10 mouse cellular contexts compared by ENCODE assay signal in genomic region chr12:116049236-116049635, GRCm38 (mm10). TPM values are rescaled to one million over a fixed set of nuclear protein-coding genes. Genes with fewer than 3 reads are reported as not detected.
DNase-seq lines count a peak whose midpoint lies in the region; ATAC-seq and TF ChIP-seq lines count a peak whose summit lies in the region.
"Had no signal": no experiment of that assay in that cellular context is flagged by ENCODE, and none has a peak within 500 bp of the region (broad histone marks: within the 10 kb centered on the region; RNA-seq: fewer than 3 reads in every experiment).

No protein-coding gene starts in this region.

- WGBS in embryonic facial prominence, embryonic 13.5 days: 70% methylated on average over 3 of the region's 3 CpGs
- WGBS in intestine, embryonic 14.5 days: 46% methylated on average over 3 of the region's 3 CpGs
- 86% methylated on average over 3 of the region's 3 CpGs for WGBS in neural tube, embryonic 15.5 days

- intact Hi-C loops in left cerebral cortex, adult 2 months (cut with DNase I): loop anchor here (2.0 kb wide), 1 partner anchor 156 kb away; no protein-coding TSS in a partner anchor
- intact Hi-C loops in left cerebral cortex, postnatal 25 days (cut with DNase I): no loop called here

- peak overlapping the region; percentile 98 for H3K9ac ChIP-seq in embryonic facial prominence, embryonic 13.5 days
- H3K9ac ChIP-seq in intestine, embryonic 14.5 days (ENCODE audit: low read length): peak overlapping the region; percentile 93; the same call in 1 of the 2 replicates
- H3K9ac ChIP-seq in neural tube, embryonic 15.5 days (replicated peaks): no peak overlapping the region
- H3K9ac ChIP-seq: heart, embryonic 15.5 days had no signal

- H3K27ac ChIP-seq in left cerebral cortex, adult 2 months: no peak overlapping the region
- no peak overlapping the region for H3K27ac ChIP-seq in embryonic facial prominence, embryonic 13.5 days
- no peak overlapping the region for H3K27ac ChIP-seq in intestine, embryonic 14.5 days (ENCODE audit: low read depth)
- no peak overlapping the region for H3K27ac ChIP-seq in neural tube, embryonic 15.5 days (replicated peaks)
- H3K27ac ChIP-seq: heart, embryonic 15.5 days had no signal

- no peaks in the 10 kb centered on the region for H3K27me3 ChIP-seq in embryonic facial prominence, embryonic 13.5 days
- H3K27me3 ChIP-seq in intestine, embryonic 14.5 days (replicated peaks; ENCODE audit: control insufficient read depth, insufficient read depth, low read length): no peaks in the 10 kb centered on the region
- H3K27me3 ChIP-seq in neural tube, embryonic 15.5 days (replicated peaks): no peaks in the 10 kb centered on the region
- H3K27me3 ChIP-seq: heart, embryonic 15.5 days had no signal

- DNase-seq in left cerebral cortex, adult 2 months (ENCODE audit: extremely low spot score in 1 of 2, low spot score in 2 of 2): no peak
- no peak for DNase-seq in left cerebral cortex, postnatal 25 days (ENCODE audit: low spot score in 2 of 2)
- no peak for DNase-seq in intestine, embryonic 14.5 days (ENCODE audit: low spot score)
- DNase-seq in embryo, embryonic 11 days: no peak
- no peak for DNase-seq in lung, postnatal 14 days
- no peak for DNase-seq in c-Kit-positive CD71-positive TER-119-positive erythroid progenitor cells, embryonic 14.5 days (ENCODE audit: low spot score)
- DNase-seq: cerebellum, postnatal 10 days had no signal

- peak overlapping the region; percentile 74 for H3K4me2 ChIP-seq in embryonic facial prominence, embryonic 13.5 days
- H3K4me2 ChIP-seq in intestine, embryonic 14.5 days (ENCODE audit: low read length): peak overlapping the region; percentile 60
- H3K4me2 ChIP-seq in neural tube, embryonic 15.5 days: peak overlapping the region; percentile 66

- H3K4me3 ChIP-seq in left cerebral cortex, adult 2 months: peak overlapping the region; percentile 72
- H3K4me3 ChIP-seq in embryonic facial prominence, embryonic 13.5 days: peak overlapping the region; percentile 86; the same call in 1 of the 2 replicates
- peak overlapping the region; percentile 75 for H3K4me3 ChIP-seq in intestine, embryonic 14.5 days (ENCODE audit: low read depth, low read length)
- peak overlapping the region; percentile 94 for H3K4me3 ChIP-seq in neural tube, embryonic 15.5 days (replicated peaks)

- H3K9me3 ChIP-seq in embryonic facial prominence, embryonic 13.5 days: no peaks in the 10 kb centered on the region
- no peaks in the 10 kb centered on the region for H3K9me3 ChIP-seq in intestine, embryonic 14.5 days (ENCODE audit: control insufficient read depth, low read length)
- H3K9me3 ChIP-seq in neural tube, embryonic 15.5 days (replicated peaks): no peaks in the 10 kb centered on the region
- H3K9me3 ChIP-seq: heart, embryonic 15.5 days had no signal

- peaks cover 29% of the 10 kb centered on the region for H3K36me3 ChIP-seq in embryonic facial prominence, embryonic 13.5 days
- H3K36me3 ChIP-seq in intestine, embryonic 14.5 days (ENCODE audit: control insufficient read depth, insufficient read depth, low read length): peaks cover 11% of the 10 kb centered on the region
- H3K36me3 ChIP-seq in neural tube, embryonic 15.5 days: peaks cover 25% of the 10 kb centered on the region

- TF ChIP-seq CTCF in left cerebral cortex, adult 2 months (IDR thresholded peaks at IDR 0.05): no peak

- peaks cover 19% of the 10 kb centered on the region for H3K4me1 ChIP-seq in embryonic facial prominence, embryonic 13.5 days
- peaks cover 11% of the 10 kb centered on the region; the same call in 1 of the 2 replicates for H3K4me1 ChIP-seq in intestine, embryonic 14.5 days (replicated peaks; ENCODE audit: control insufficient read depth, insufficient read depth, low read length)
- H3K4me1 ChIP-seq in neural tube, embryonic 15.5 days: peaks cover 22% of the 10 kb centered on the region

- no peak for ATAC-seq in embryonic facial prominence, embryonic 13.5 days (ENCODE audit: insufficient number of reproducible peaks, insufficient read depth, low FRiP score, low TSS enrichment, low read depth)
- no peak for ATAC-seq in intestine, embryonic 14.5 days (replicated peaks; ENCODE audit: low FRiP score, low TSS enrichment, low read depth)
- ATAC-seq in neural tube, embryonic 15.5 days (ENCODE audit: low FRiP score): no peak

RNA-seq across cellular contexts. Expression of gene Zfp386, which starts 1.7 kb away (rescaled TPM):
- total RNA-seq in left cerebral cortex, adult 2 months (2021): 10 to 100 TPM; 29.6 to 32.0 TPM
- 10 to 100 TPM; 30.6 to 34.9 TPM for total RNA-seq in left cerebral cortex, postnatal 25 days (2021)
- polyA plus RNA-seq in embryonic facial prominence, embryonic 13.5 days (2015; fragmentation: Nextera tagmentation; extraction: Ambion mirVana): 51.3 and 53.3 TPM in 2 replicates
- polyA plus RNA-seq in intestine, embryonic 14.5 days (2014; fragmentation: Nextera tagmentation; extraction: Ambion mirVana): 42.7 and 44.2 TPM in 2 replicates
- 43.3 and 47.1 TPM in 2 replicates for polyA plus RNA-seq in neural tube, embryonic 15.5 days (2015; fragmentation: Nextera tagmentation; extraction: Ambion mirVana)

RNA-seq across cellular contexts. Expression of gene Vipr2, which starts 28.3 kb away (rescaled TPM):
- 1 to 10 TPM in 1 of 2 experiments, under 1 TPM in 1; 0.43 to 1.3 TPM for total RNA-seq in left cerebral cortex, adult 2 months (2021)
- total RNA-seq in left cerebral cortex, postnatal 25 days (2021): under 1 TPM; 0.71 to 0.80 TPM
- 2.2 and 2.7 TPM in 2 replicates for polyA plus RNA-seq in embryonic facial prominence, embryonic 13.5 days (2015; fragmentation: Nextera tagmentation; extraction: Ambion mirVana)
- polyA plus RNA-seq in intestine, embryonic 14.5 days (2014; fragmentation: Nextera tagmentation; extraction: Ambion mirVana): 4.7 and 5.3 TPM in 2 replicates
- 0.96 and 1.2 TPM in 2 replicates for polyA plus RNA-seq in neural tube, embryonic 15.5 days (2015; fragmentation: Nextera tagmentation; extraction: Ambion mirVana)
